Mouse (Mus musculus) erythroblast, embryonic 14.5 days (primary cell): ENCODE data around the gene Ank3.

Experiments used
- GATA1 ChIP-seq: IDR thresholded peaks from 2 replicates; pipeline ENCODE4 v1.6.1; 2012; ENCODE audit warnings: low read length, inconsistent platforms, mixed read lengths
- TAL1 ChIP-seq: IDR thresholded peaks from 3 replicates; pipeline ENCODE4 v1.6.1; 2012; ENCODE audit warnings: low read length, inconsistent platforms, mixed read lengths

DNA sequence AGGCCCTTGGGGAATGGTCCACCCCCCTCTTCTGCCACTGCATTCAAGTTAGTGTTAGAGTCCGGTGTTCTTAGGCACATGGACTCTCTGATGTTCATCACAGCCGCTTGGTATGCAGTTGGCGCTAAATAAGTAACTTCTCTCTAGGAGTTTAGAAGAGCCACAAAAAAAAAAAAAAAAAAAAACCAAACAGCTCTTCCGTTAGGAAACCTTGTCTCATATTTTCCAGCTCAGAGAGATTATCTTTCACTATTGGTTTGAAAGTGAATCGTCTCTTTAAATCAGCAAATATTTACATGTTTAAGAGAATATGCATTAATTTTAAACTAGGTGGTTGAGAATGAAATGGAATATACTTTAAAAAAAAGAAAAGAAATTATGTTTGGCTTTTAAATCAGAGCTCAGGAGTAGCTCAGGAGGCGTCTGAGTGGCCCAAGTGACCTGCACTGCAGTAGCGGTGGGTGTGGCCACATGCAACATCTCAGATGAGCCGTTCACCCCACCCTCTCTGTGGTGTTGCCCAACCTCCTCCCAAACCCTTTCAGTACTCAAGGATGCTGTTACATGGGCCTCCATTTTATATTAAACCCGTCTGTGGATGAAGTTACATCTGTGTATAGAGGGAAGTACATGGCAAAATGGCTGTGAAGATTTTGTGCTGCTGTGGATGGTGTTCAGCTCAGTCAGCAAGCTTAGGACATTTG is 138.0 kb downstream of the Ank3 start:
- TF ChIP-seq GATA1 (no peak), TAL1 (no peak)
